In genomic region chr2:4918860-4919739, GRCm38 (mm10) we compare ENCODE assay signal across 8 mouse cellular contexts. TPM values are rescaled to one million over a fixed set of nuclear protein-coding genes. Genes with fewer than 3 reads are reported as not detected.
DNase-seq lines count a peak whose midpoint lies in the region; ATAC-seq and TF ChIP-seq lines count a peak whose summit lies in the region.

Gene Phyh (plus strand): TSS chr2:4919019.

- TF ChIP-seq EP300 in CH12.LX (IDR thresholded peaks at IDR 0.05; ENCODE audit: low read length), result no peak
- no peak for TF ChIP-seq EP300 in heart, postnatal 0 days (IDR thresholded peaks at IDR 0.05; ENCODE audit: low read depth)
- no peak for TF ChIP-seq EP300 in liver, embryonic 14.5 days (IDR thresholded peaks at IDR 0.05; ENCODE audit: low read depth)

- H3K9ac ChIP-seq in CH12.LX (ENCODE audit: insufficient read depth, low read depth), result peak within 1 kb of the TSS; percentile 86
- H3K9ac ChIP-seq in forebrain, embryonic 13.5 days, result peak within 1 kb of the TSS; percentile 76
- H3K9ac ChIP-seq in heart, postnatal 0 days (replicated peaks; ENCODE audit: low read depth, low read length), result peak within 1 kb of the TSS; percentile 72
- H3K9ac ChIP-seq in liver, embryonic 14.5 days (replicated peaks), result peak within 1 kb of the TSS; percentile 70
- H3K9ac ChIP-seq in stomach, embryonic 15.5 days, result peak within 1 kb of the TSS; percentile 60

- ATAC-seq in cerebellum, adult (ENCODE audit: insufficient number of reproducible peaks, low FRiP score, low TSS enrichment), result peak; percentile 89
- peak; percentile 95 for ATAC-seq in forebrain, embryonic 13.5 days
- peak; percentile 98 for ATAC-seq in heart, postnatal 0 days (ENCODE audit: insufficient read depth, low read depth)
- peak; percentile 85 for ATAC-seq in liver, embryonic 14.5 days (ENCODE audit: insufficient read depth)
- peak; percentile 92 for ATAC-seq in stomach, embryonic 15.5 days (ENCODE audit: insufficient read depth, low FRiP score, low read depth)

- H3K4me3 ChIP-seq in CH12.LX (replicated peaks in 1 of 3; ENCODE audit: low read depth in 2 of 3, low read length in 2 of 3, poor library complexity in 1 of 3), result peak within 1 kb of the TSS; percentile 73 to 76 (median 75)
- H3K4me3 ChIP-seq in forebrain, embryonic 13.5 days, result peak within 1 kb of the TSS; percentile 53
- peak within 1 kb of the TSS; percentile 62 for H3K4me3 ChIP-seq in heart, postnatal 0 days (ENCODE audit: low read depth, low read length)
- H3K4me3 ChIP-seq in liver, embryonic 14.5 days (ENCODE audit: insufficient read depth in 1 of 2, low read depth in 2 of 2, low read length in 2 of 2), result peak within 1 kb of the TSS; percentile 65 to 75
- peak within 1 kb of the TSS; percentile 53 for H3K4me3 ChIP-seq in stomach, embryonic 15.5 days (replicated peaks)

- H3K4me2 ChIP-seq in CH12.LX (ENCODE audit: insufficient read depth, low read depth, poor library complexity, severe bottlenecking), result peak within 1 kb of the TSS; percentile 83
- H3K4me2 ChIP-seq in forebrain, embryonic 13.5 days, result peak within 1 kb of the TSS; percentile 79
- H3K4me2 ChIP-seq in heart, postnatal 0 days (ENCODE audit: low read depth, low read length), result peak within 1 kb of the TSS; percentile 70
- H3K4me2 ChIP-seq in liver, embryonic 14.5 days (ENCODE audit: low read depth), result peak within 1 kb of the TSS; percentile 94
- H3K4me2 ChIP-seq in stomach, embryonic 15.5 days, result peak within 1 kb of the TSS; percentile 73

- DNase-seq in CH12.LX (ENCODE audit: extremely low read depth), result peak; percentile 92
- DNase-seq in heart, postnatal 0 days (ENCODE audit: low spot score), result peak; percentile 92
- peak; percentile 95 for DNase-seq in kidney, postnatal 36 days
- peak; percentile 64 to 70 (median 67) for DNase-seq in liver, embryonic 14.5 days (ENCODE audit: low read depth in 3 of 3, low spot score in 3 of 3)
- peak; percentile 85 for DNase-seq in neural tube, embryonic 10.5 days (ENCODE audit: extremely low spot score, low spot score)

- in situ Hi-C loops in CH12.LX (cut with MboI; ENCODE audit: low pct_ligation_motif_present, low pct_unique_long_range_greater_than_20kb, low sequenced_read_pairs), result loop anchor here (5.0 to 25.0 kb wide), 3 partner anchors 78 to 918 kb away; partner anchors contain the start of genes Cdc123 and Nudt5

- TF ChIP-seq RAD21 in CH12.LX (IDR thresholded peaks at IDR 0.05; ENCODE audit: low read depth, low read length), result peak; percentile 52

- TF ChIP-seq POLR2A in CH12.LX (IDR thresholded peaks at IDR 0.05; ENCODE audit: low read depth, low read length), result peak; percentile 87

- H3K27me3 ChIP-seq in CH12.LX (replicated peaks), result no peaks in the 10 kb centered on the region
- no peaks in the 10 kb centered on the region for H3K27me3 ChIP-seq in forebrain, embryonic 13.5 days
- no peaks in the 10 kb centered on the region for H3K27me3 ChIP-seq in heart, postnatal 0 days (ENCODE audit: control insufficient read depth, insufficient read depth, low read length)
- no peaks in the 10 kb centered on the region for H3K27me3 ChIP-seq in liver, embryonic 14.5 days (ENCODE audit: control insufficient read depth, insufficient read depth, low read length)
- no peaks in the 10 kb centered on the region for H3K27me3 ChIP-seq in stomach, embryonic 15.5 days (replicated peaks)

- H3K36me3 ChIP-seq in CH12.LX (replicated peaks in 1 of 2; ENCODE audit: control insufficient read depth in 1 of 2, insufficient read depth in 1 of 2, low read length in 1 of 2), result peaks cover 0 to 2% of the 10 kb centered on the region in 2 experiments
- H3K36me3 ChIP-seq in forebrain, embryonic 13.5 days (ENCODE audit: poor library complexity, severe bottlenecking), result no peaks in the 10 kb centered on the region
- H3K36me3 ChIP-seq in heart, postnatal 0 days (replicated peaks; ENCODE audit: control insufficient read depth, insufficient read depth, low read length), result peaks cover 4% of the 10 kb centered on the region; the same call in 1 of the 2 replicates
- no peaks in the 10 kb centered on the region for H3K36me3 ChIP-seq in liver, embryonic 14.5 days (replicated peaks; ENCODE audit: control insufficient read depth, insufficient read depth, low read depth)
- H3K36me3 ChIP-seq in stomach, embryonic 15.5 days, result no peaks in the 10 kb centered on the region

- H3K79me2 ChIP-seq in CH12.LX (replicated peaks; ENCODE audit: control insufficient read depth, extremely low read depth, insufficient read depth, poor library complexity, severe bottlenecking), result no peaks in the 10 kb centered on the region

- dilution Hi-C loops in CH12.LX (cut with MboI; ENCODE audit: extremely low pct_ligation_motif_present, extremely low pct_unique_long_range_greater_than_20kb, low sequenced_read_pairs), result no loop called here

- WGBS in forebrain, embryonic 13.5 days, result 8% methylated on average over 35 of the region's 35 CpGs
- 4% methylated on average over 35 of the region's 35 CpGs for WGBS in heart, postnatal 0 days
- WGBS in liver, embryonic 14.5 days (ENCODE audit: insufficient replicate concordance), result 7% methylated on average over 35 of the region's 35 CpGs
- WGBS in stomach, embryonic 15.5 days, result 7% methylated on average over 35 of the region's 35 CpGs

- peaks cover 3 to 24% of the 10 kb centered on the region in 2 experiments for H3K4me1 ChIP-seq in CH12.LX (ENCODE audit: control insufficient read depth in 1 of 2, insufficient read depth in 2 of 2)
- 0 out of 2 replicates have a peak, but pooled peaks cover 8% of the 10 kb centered on the region for H3K4me1 ChIP-seq in forebrain, embryonic 13.5 days
- peaks cover 3% of the 10 kb centered on the region for H3K4me1 ChIP-seq in heart, postnatal 0 days (ENCODE audit: control insufficient read depth, insufficient read depth)
- H3K4me1 ChIP-seq in liver, embryonic 14.5 days (replicated peaks; ENCODE audit: control insufficient read depth in 2 of 2, insufficient read depth in 2 of 2, low read length in 1 of 2), result peaks cover 0 to 10% of the 10 kb centered on the region in 2 experiments; a peak in 2 of 4 replicates
- H3K4me1 ChIP-seq in stomach, embryonic 15.5 days, result peaks cover 6% of the 10 kb centered on the region

- no peaks in the 10 kb centered on the region for H3K9me3 ChIP-seq in CH12.LX (replicated peaks; ENCODE audit: low read length)
- no peaks in the 10 kb centered on the region for H3K9me3 ChIP-seq in forebrain, embryonic 13.5 days (replicated peaks)
- no peaks in the 10 kb centered on the region for H3K9me3 ChIP-seq in heart, postnatal 0 days (replicated peaks; ENCODE audit: control insufficient read depth, low read length)
- no peaks in the 10 kb centered on the region for H3K9me3 ChIP-seq in liver, embryonic 14.5 days (ENCODE audit: control insufficient read depth, low read length)
- no peaks in the 10 kb centered on the region for H3K9me3 ChIP-seq in stomach, embryonic 15.5 days

- peak in 1 of 2 experiments; percentile 54; a peak in 2 of 4 replicates for TF ChIP-seq CTCF in CH12.LX (conservative IDR thresholded peaks at IDR 0.05 in 1 of 2, IDR thresholded peaks at IDR 0.05 in 1 of 2; ENCODE audit: low read depth in 2 of 2, low read length in 2 of 2)
- TF ChIP-seq CTCF in heart, postnatal 0 days (IDR thresholded peaks at IDR 0.05; ENCODE audit: low read depth), result peak; percentile 25; the same call in 1 of the 2 replicates
- TF ChIP-seq CTCF in liver, embryonic 14.5 days (IDR thresholded peaks at IDR 0.05; ENCODE audit: low read depth), result peak; percentile 65

- peak within 1 kb of the TSS; percentile 21; the same call in 1 of the 2 replicates for H3K27ac ChIP-seq in CH12.LX (ENCODE audit: insufficient read depth, low read depth)
- peak within 1 kb of the TSS; percentile 14 for H3K27ac ChIP-seq in forebrain, embryonic 13.5 days
- H3K27ac ChIP-seq in heart, postnatal 0 days (ENCODE audit: low read depth), result peak within 1 kb of the TSS; percentile 86
- no peak within 1 kb of the TSS; the same call in 1 of the 2 replicates for H3K27ac ChIP-seq in liver, embryonic 14.5 days
- H3K27ac ChIP-seq in stomach, embryonic 15.5 days, result peak within 1 kb of the TSS; percentile 63; the same call in 1 of the 2 replicates

TF ChIP-seq in CH12.LX, 34 proteins besides CTCF, POLR2A, EP300 and RAD21 (continues in another document):
- peak; percentile 25; the same call in 1 of the 2 replicates for TF ChIP-seq BHLHE40 (IDR thresholded peaks at IDR 0.05; ENCODE audit: low read depth, low read length)
- TF ChIP-seq SMC3 (IDR thresholded peaks at IDR 0.05; ENCODE audit: low read depth, low read length), result peak; percentile 38
- TF ChIP-seq TBP (conservative IDR thresholded peaks at IDR 0.05; ENCODE audit: low read depth, low read length), result peak; percentile 65; the same call in 1 of the 2 replicates
- peak; percentile 52; the same call in 1 of the 2 replicates for TF ChIP-seq NRF1 (IDR thresholded peaks at IDR 0.05; ENCODE audit: low read depth, low read length)
- no peak for TF ChIP-seq GABPA (IDR thresholded peaks at IDR 0.05; ENCODE audit: insufficient replicate concordance, low read depth, low read length)
- TF ChIP-seq MAX (IDR thresholded peaks at IDR 0.05; ENCODE audit: low read length), result 0 out of 2 replicates have a peak, but pooled peaks have one; percentile 34
- no peak for TF ChIP-seq USF2 (conservative IDR thresholded peaks at IDR 0.05; ENCODE audit: low read depth, low read length)
- no peak; the same call in 1 of the 2 replicates for TF ChIP-seq UBTF (IDR thresholded peaks at IDR 0.05; ENCODE audit: low read depth, low read length)
- no peak for TF ChIP-seq USF1 (IDR thresholded peaks at IDR 0.05; ENCODE audit: low read depth, low read length)
- no peak for TF ChIP-seq ZKSCAN1 (IDR thresholded peaks at IDR 0.05; ENCODE audit: borderline replicate concordance, low read depth, low read length)
- no peak for TF ChIP-seq PAX5 (IDR thresholded peaks at IDR 0.05; ENCODE audit: low read length)
- peak; percentile 79 for TF ChIP-seq TCF12 (IDR thresholded peaks at IDR 0.05; ENCODE audit: low read depth, low read length)
- TF ChIP-seq ZMIZ1 (IDR thresholded peaks at IDR 0.05; ENCODE audit: low read depth, low read length), result no peak; the same call in 1 of the 2 replicates
- peak; percentile 38; the same call in 1 of the 2 replicates for TF ChIP-seq RCOR1 (conservative IDR thresholded peaks at IDR 0.05; ENCODE audit: low read depth, low read length)
- peak; percentile 42; the same call in 1 of the 2 replicates for TF ChIP-seq IRF4 (IDR thresholded peaks at IDR 0.05; ENCODE audit: low read depth, low read length)

RNA-seq across cellular contexts. Expression of gene Phyh, which starts in this region (rescaled TPM):
- total RNA-seq in CH12.LX (2012; rRNA removed), result 11.0 and 12.5 TPM in 2 replicates
- 24.2 and 24.4 TPM in 2 replicates for total RNA-seq in CH12.LX (2014; rRNA removed)
- polyA plus RNA-seq in CH12.LX (2012; ENCODE audit: insufficient read length, low read depth), result 17.2 and 18.5 TPM in 2 replicates
- 40.7 and 41.9 TPM in 2 replicates for polyA plus RNA-seq in forebrain, embryonic 13.5 days (2015; fragmentation: Nextera tagmentation; extraction: Ambion mirVana)
- 226 and 257 TPM in 2 replicates for total RNA-seq in heart, postnatal 0 days (2014; rRNA removed; ENCODE audit: low replicate concordance)
- polyA plus RNA-seq in heart, postnatal 0 days (2015; fragmentation: Nextera tagmentation; extraction: Ambion mirVana), result 443 and 451 TPM in 2 replicates
- polyA plus RNA-seq in liver, embryonic 14.5 days (2012; rRNA removed), result 27.3 and 38.8 TPM in 2 replicates
- polyA plus RNA-seq in liver, embryonic 14.5 days (2014; fragmentation: Nextera tagmentation; extraction: Ambion mirVana), result 63.8 and 67.8 TPM in 2 replicates
- polyA plus RNA-seq in stomach, embryonic 15.5 days (2015; fragmentation: Nextera tagmentation; extraction: Ambion mirVana), result 68.4 and 69.4 TPM in 2 replicates
